22 mouse cellular contexts compared by ENCODE assay signal in the genomic region with DNA sequence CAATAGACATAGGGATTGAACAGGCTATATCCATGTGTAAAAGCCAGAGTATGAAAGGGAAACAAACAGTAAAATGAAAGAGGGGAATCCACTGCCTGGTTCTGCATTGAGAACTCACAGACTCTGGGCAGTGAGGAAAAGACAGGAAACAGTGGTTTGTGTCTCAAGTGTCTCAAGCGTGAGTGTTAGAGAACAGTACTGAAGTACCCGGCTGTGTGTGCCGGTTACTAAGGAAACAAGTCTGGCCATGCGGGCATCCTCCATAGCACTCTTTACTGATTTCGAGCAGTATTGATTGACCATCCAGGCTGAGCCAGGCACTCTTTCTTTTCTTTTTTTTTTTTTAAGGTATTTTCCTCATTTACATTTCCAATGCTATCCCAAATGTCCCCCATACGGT.
A peak's percentile ranks its signal among the peaks of the same experiment; 100 is the strongest.
DNase-seq lines count a peak whose midpoint lies in the region; ATAC-seq and TF ChIP-seq lines count a peak whose summit lies in the region.
"Had no signal": no experiment of that assay in that cellular context is flagged by ENCODE, and none has a peak within 500 bp of the region (broad histone marks: within the 10 kb centered on the region; RNA-seq: fewer than 3 reads in every experiment).

No protein-coding gene starts in this region.

- H3K9ac ChIP-seq in forebrain, postnatal 0 days = no peak overlapping the region
- H3K9ac ChIP-seq in neural tube, embryonic 13.5 days = no peak overlapping the region
- H3K9ac ChIP-seq: forebrain, embryonic 15.5 days; heart, embryonic 13.5 days; intestine, embryonic 15.5 days; limb, embryonic 15.5 days; liver, embryonic 15.5 days had no signal

- H3K4me1 ChIP-seq in forebrain, postnatal 0 days (ENCODE audit: insufficient read depth) = no peaks in the 10 kb centered on the region
- H3K4me1 ChIP-seq in forebrain, embryonic 10.5 days = no peaks in the 10 kb centered on the region
- H3K4me1 ChIP-seq in neural tube, embryonic 13.5 days (replicated peaks) = no peaks in the 10 kb centered on the region
- no peaks in the 10 kb centered on the region for H3K4me1 ChIP-seq in embryonic facial prominence, embryonic 10.5 days
- H3K4me1 ChIP-seq: forebrain, embryonic 15.5 days; heart, embryonic 13.5 days; intestine, embryonic 15.5 days; liver, embryonic 15.5 days had no signal

- ATAC-seq in forebrain, postnatal 0 days = peak; percentile 51
- ATAC-seq in megakaryocyte, adult 5-6 weeks (ENCODE audit: poor library complexity, severe bottlenecking) = peak; percentile 33; the same call in 1 of the 2 replicates
- ATAC-seq in neural tube, embryonic 13.5 days (ENCODE audit: low read depth) = peak; percentile 65; the same call in 1 of the 2 replicates
- ATAC-seq in frontal cortex, adult (ENCODE audit: low TSS enrichment) = no peak
- ATAC-seq: forebrain, embryonic 15.5 days; intestine, embryonic 15.5 days had no signal

- no peak for TF ChIP-seq CTCF in forebrain, postnatal 0 days (IDR thresholded peaks at IDR 0.05; ENCODE audit: low read depth)

- no peaks in the 10 kb centered on the region for H3K9me3 ChIP-seq in forebrain, postnatal 0 days (ENCODE audit: low read length)
- H3K9me3 ChIP-seq in forebrain, embryonic 10.5 days = no peaks in the 10 kb centered on the region
- H3K9me3 ChIP-seq in neural tube, embryonic 13.5 days = no peaks in the 10 kb centered on the region
- no peaks in the 10 kb centered on the region for H3K9me3 ChIP-seq in embryonic facial prominence, embryonic 10.5 days
- H3K9me3 ChIP-seq: forebrain, embryonic 15.5 days; heart, embryonic 13.5 days; intestine, embryonic 15.5 days; limb, embryonic 15.5 days; liver, embryonic 15.5 days had no signal

- H3K27ac ChIP-seq in forebrain, postnatal 0 days (ENCODE audit: low read depth, low read length) = no peak overlapping the region
- no peak overlapping the region for H3K27ac ChIP-seq in forebrain, embryonic 10.5 days
- H3K27ac ChIP-seq in neural tube, embryonic 13.5 days (replicated peaks) = 0 out of 2 replicates have a peak overlapping the region, but pooled peaks have one; percentile 14
- H3K27ac ChIP-seq in embryonic facial prominence, embryonic 10.5 days (replicated peaks) = no peak overlapping the region
- H3K27ac ChIP-seq: forebrain, embryonic 15.5 days; heart, embryonic 13.5 days; intestine, embryonic 15.5 days; limb, embryonic 15.5 days; liver, embryonic 15.5 days had no signal

- no peak for DNase-seq in forebrain, postnatal 0 days
- no peak for DNase-seq in forebrain, embryonic 10.5 days (ENCODE audit: extremely low spot score, low spot score)
- DNase-seq in lung, postnatal 36 days = peak; percentile 14
- DNase-seq in lung, postnatal 10 days = no peak
- no peak for DNase-seq in embryonic facial prominence, embryonic 10.5 days (ENCODE audit: low spot score)
- DNase-seq: adrenal gland, postnatal 25 days; cerebellum, adult 18-20 months; cerebellum, postnatal 36 days; heart, adult 11 months; heart, postnatal 36 days; kidney, postnatal 36 days; right cerebral cortex, postnatal 4 days; thymus, adult 2 months had no signal

- no peaks in the 10 kb centered on the region for H3K27me3 ChIP-seq in forebrain, postnatal 0 days (ENCODE audit: insufficient read depth, low read length)
- no peaks in the 10 kb centered on the region for H3K27me3 ChIP-seq in forebrain, embryonic 10.5 days (ENCODE audit: poor library complexity, severe bottlenecking)
- H3K27me3 ChIP-seq in neural tube, embryonic 13.5 days = no peaks in the 10 kb centered on the region
- no peaks in the 10 kb centered on the region for H3K27me3 ChIP-seq in embryonic facial prominence, embryonic 10.5 days (replicated peaks; ENCODE audit: low read depth, poor library complexity, severe bottlenecking)
- H3K27me3 ChIP-seq: CH12.LX; forebrain, embryonic 15.5 days; heart, embryonic 13.5 days; intestine, embryonic 15.5 days; limb, embryonic 15.5 days; liver, embryonic 15.5 days had no signal

- 63% methylated on average over 6 of the region's 6 CpGs for WGBS in forebrain, postnatal 0 days
- 88% methylated on average over 6 of the region's 6 CpGs for WGBS in forebrain, embryonic 10.5 days
- 54% methylated on average over 6 of the region's 6 CpGs for WGBS in neural tube, embryonic 13.5 days
- WGBS in embryonic facial prominence, embryonic 10.5 days = 86% methylated on average over 6 of the region's 6 CpGs

- peaks cover 15% of the 10 kb centered on the region for H3K36me3 ChIP-seq in forebrain, postnatal 0 days (ENCODE audit: insufficient read depth)
- peaks cover 25% of the 10 kb centered on the region for H3K36me3 ChIP-seq in forebrain, embryonic 10.5 days (replicated peaks)
- peaks cover 27% of the 10 kb centered on the region for H3K36me3 ChIP-seq in neural tube, embryonic 13.5 days
- H3K36me3 ChIP-seq in embryonic facial prominence, embryonic 10.5 days (replicated peaks) = peaks cover 17% of the 10 kb centered on the region
- H3K36me3 ChIP-seq: intestine, embryonic 15.5 days had no signal

- H3K4me3 ChIP-seq in forebrain, postnatal 0 days (ENCODE audit: low read depth, low read length) = no peak overlapping the region
- no peak overlapping the region for H3K4me3 ChIP-seq in forebrain, embryonic 10.5 days
- H3K4me3 ChIP-seq in neural tube, embryonic 13.5 days = no peak overlapping the region
- H3K4me3 ChIP-seq in embryonic facial prominence, embryonic 10.5 days = no peak overlapping the region
- H3K4me3 ChIP-seq: forebrain, embryonic 15.5 days; heart, embryonic 13.5 days; intestine, embryonic 15.5 days; limb, embryonic 15.5 days; liver, embryonic 15.5 days had no signal

- no peak overlapping the region for H3K4me2 ChIP-seq in forebrain, postnatal 0 days (ENCODE audit: low read depth)
- H3K4me2 ChIP-seq in neural tube, embryonic 13.5 days = no peak overlapping the region
- H3K4me2 ChIP-seq: forebrain, embryonic 15.5 days; heart, embryonic 13.5 days; intestine, embryonic 15.5 days; limb, embryonic 15.5 days; liver, embryonic 15.5 days had no signal
